Mouse (Mus musculus): ENCODE measurements around the gene Dnase2a. TPM values are rescaled to one million over a fixed set of nuclear protein-coding genes. Genes with fewer than 3 reads are reported as not detected.

The Dnase2a gene
- polyA plus RNA-seq, 1 experiment from 2014 or later = 9.4 TPM

DNA sequence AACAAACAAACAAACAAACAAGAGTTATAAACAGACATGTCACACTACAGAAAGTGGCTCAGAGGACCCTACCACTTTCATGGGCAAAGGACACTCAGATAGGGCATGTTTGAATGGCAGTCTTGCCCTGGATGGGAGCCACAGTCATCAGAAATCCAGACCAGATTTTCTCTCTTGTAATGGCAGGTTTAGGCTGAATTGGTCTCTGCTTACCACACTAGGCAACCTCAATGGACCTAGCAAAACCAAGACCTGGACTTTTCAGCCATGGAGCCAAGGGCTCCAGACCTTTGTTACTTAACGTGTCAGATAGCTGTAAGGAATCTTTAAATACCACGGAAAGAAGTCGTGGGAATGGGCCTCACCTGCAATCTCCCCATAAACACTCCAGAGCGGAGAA lies 35.3 kb downstream of the Dnase2a start:
- H3K4me3 ChIP-seq = no peak overlapping the region
- no peak overlapping the region for H3K4me2 ChIP-seq (replicated peaks)
- ATAC-seq (ENCODE audit: low FRiP score, low read depth) = no peak
- H3K27me3 ChIP-seq = peaks cover 56% of the 10 kb centered on the region
- no peak overlapping the region for H3K9ac ChIP-seq (replicated peaks)
- WGBS = 22% methylated on average over 4 of the region's 4 CpGs
- no peaks in the 10 kb centered on the region for H3K36me3 ChIP-seq
- H3K27ac ChIP-seq (replicated peaks) = no peak overlapping the region
- no peaks in the 10 kb centered on the region for H3K9me3 ChIP-seq
- peaks cover 29% of the 10 kb centered on the region for H3K4me1 ChIP-seq

DNA sequence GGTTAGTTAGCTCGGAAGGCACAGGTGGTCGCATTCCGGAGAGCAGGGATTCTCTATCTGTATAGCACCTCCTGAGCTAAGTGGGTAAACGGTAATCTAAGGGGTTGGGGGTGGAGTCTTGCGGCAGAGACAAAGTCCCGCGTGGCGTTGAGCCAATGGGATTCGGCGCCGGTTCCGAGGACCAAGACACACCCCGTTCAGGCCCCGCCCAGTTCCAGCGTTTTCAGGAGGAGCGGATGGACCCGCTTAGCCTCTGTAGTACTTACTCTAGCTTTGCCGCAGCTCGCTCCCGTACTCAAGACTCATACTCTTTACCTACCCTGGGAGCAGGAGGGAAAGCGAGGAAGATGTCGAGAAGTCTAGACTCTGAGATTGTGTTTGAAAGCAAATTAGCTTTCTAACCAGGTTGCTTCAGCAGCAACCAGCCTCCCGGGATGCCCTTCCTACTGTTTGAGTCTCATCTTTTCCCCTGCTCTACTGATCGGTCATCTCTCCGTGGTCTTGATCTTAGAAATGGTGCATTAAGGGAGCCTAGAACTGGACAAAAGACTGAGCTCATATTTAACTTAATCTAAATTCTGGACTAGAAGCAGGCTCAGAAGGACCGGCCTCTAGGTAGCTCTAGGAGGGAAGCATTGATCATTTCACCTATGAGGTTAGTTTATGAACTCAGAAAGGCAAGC lies 36.3 kb downstream of the Dnase2a start:
- Histone ChIP-seq H3K27ac (replicated peaks) (no peak overlapping the region), H3K27me3 (peaks cover 63% of the 10 kb centered on the region), H3K4me1 (peaks cover 29% of the 10 kb centered on the region), H3K4me3 (peak overlapping the region; percentile 70), H3K36me3 (no peaks in the 10 kb centered on the region), H3K9ac (replicated peaks) (no peak overlapping the region), H3K9me3 (no peaks in the 10 kb centered on the region), H3K4me2 (replicated peaks) (peak overlapping the region; percentile 99)
- 2% methylated on average over 26 of the region's 26 CpGs for WGBS
- ATAC-seq (ENCODE audit: low FRiP score, low read depth) = peak; percentile 57; the same call in 1 of the 2 replicates

DNA sequence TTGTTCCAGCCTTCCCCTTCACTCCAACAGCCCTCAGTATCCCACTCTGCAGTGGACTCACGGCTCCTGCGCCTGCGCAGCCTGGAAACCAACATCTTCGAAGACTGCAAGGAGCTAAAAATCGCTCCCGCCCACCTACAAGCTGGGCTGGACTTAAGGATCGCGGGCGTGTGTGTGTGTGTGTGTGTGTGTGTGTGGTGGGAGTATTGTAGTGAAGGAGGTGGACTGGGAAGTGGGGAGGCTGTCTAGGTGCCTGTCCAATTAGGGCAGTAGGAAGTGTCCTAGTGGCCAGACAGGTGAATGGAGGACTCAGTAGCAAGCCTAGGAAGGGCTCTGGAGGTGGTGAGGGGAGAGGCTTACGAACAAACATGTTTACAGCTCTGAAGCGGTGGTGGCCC lies 36.9 kb downstream of the Dnase2a start:
- 4% methylated on average over 11 of the region's 11 CpGs for WGBS
- Histone ChIP-seq H3K4me1 (peaks cover 29% of the 10 kb centered on the region), H3K4me2 (replicated peaks) (peak overlapping the region; percentile 99), H3K9me3 (no peaks in the 10 kb centered on the region), H3K36me3 (no peaks in the 10 kb centered on the region), H3K27ac (replicated peaks) (no peak overlapping the region), H3K9ac (replicated peaks) (peak overlapping the region; percentile 80; the same call in 1 of the 2 replicates), H3K27me3 (peaks cover 69% of the 10 kb centered on the region), H3K4me3 (peak overlapping the region; percentile 70)
- peak; percentile 55 for ATAC-seq (ENCODE audit: low FRiP score, low read depth)

DNA sequence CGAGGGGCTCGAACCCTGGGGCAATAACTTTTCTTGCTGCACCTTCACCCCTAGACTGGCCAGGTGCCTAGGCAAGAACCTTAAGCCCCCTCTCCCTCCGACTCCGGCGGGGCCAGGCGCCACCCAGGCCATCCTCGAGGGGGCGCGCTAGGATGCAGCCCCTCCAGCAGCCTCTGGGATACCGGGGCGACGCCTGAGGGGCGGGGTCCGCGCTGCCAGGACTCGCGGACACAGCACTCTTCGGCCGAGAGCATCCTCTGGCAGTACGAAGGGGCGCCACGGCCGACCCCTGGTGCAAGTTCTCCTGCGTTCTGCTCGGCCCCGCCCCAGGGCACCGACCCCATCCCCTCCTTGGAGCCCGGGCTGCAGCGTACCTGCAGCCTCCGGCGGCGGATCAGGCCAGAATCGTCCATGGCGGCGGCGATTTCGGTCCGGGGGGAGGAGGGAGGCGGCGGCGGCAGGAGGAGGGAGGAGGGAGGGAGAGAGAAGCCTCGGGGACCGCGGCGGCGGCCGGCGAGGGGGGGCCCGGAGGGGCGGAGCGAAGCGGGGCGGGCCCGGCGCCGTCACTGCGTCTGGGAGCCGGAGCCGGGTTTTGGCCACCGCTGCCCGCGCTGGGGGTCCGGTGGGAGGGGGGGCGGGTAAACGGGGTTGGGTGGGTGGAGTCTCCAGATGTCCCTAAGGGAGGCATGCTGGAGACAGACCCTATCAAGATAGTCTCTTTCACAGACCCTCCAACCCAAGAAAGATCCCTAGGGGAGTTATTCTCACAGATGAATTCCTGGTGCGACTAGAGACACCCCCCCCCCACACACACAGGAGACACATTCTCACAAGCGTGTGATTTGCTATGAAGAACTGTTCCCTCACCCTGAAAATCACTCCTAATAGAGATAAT lies 37.5 kb downstream of the Dnase2a start:
- peaks cover 75% of the 10 kb centered on the region for H3K27me3 ChIP-seq
- H3K27ac ChIP-seq (replicated peaks) = peak overlapping the region; percentile 58
- peak overlapping the region; percentile 99 for H3K4me2 ChIP-seq (replicated peaks)
- peak overlapping the region; percentile 70 for H3K4me3 ChIP-seq
- no peaks in the 10 kb centered on the region for H3K9me3 ChIP-seq
- ATAC-seq (ENCODE audit: low FRiP score, low read depth) = peak; percentile 67
- 0% methylated on average over 38 of the region's 67 CpGs for WGBS
- no peaks in the 10 kb centered on the region for H3K36me3 ChIP-seq
- peak overlapping the region; percentile 80 for H3K9ac ChIP-seq (replicated peaks)
- peaks cover 29% of the 10 kb centered on the region for H3K4me1 ChIP-seq

DNA sequence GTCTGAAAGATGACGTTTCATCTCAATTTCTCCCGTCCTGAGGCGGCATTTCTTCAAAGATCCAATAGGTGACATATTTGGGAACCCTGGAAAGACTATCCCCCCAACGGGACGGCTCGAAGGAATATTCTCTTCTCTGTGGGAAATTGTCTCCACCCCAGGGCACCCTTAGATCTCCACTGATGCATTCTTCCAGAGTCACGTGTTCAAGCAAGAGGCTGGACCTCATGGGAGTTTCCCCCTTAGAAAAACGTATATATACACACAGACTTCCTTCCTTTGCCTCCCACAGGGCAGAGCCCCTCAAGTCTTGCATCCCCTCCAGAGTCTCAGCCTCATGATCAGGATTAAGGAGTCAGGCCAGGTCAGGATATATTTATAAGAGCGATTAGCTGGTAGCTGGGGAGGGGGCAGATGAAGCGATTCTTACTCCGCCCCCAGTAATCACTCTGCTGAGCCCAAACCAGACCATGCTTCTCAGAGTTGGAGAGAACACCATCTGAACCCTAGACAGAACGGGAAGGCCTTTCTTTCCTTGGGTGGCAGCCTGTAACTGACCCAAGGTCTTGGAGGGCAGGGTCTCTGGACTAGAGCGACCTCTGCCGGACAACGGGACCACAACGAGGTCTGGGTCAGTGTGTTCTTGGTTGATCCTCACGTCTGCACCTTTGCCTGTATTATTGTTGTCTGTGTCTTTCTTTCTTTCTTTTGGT lies 38.3 kb downstream of the Dnase2a start, which contains the start of gene Rtbdn:
TSS of gene Rtbdn (plus strand) at position 464 of the 713 bp plus-strand sequence.
- Histone ChIP-seq H3K27me3 (peaks cover 82% of the 10 kb centered on the region), H3K4me1 (peaks cover 29% of the 10 kb centered on the region), H3K9ac (replicated peaks) (peak within 1 kb of the TSS; percentile 80), H3K4me2 (replicated peaks) (peak within 1 kb of the TSS; percentile 99), H3K4me3 (peak within 1 kb of the TSS; percentile 70), H3K9me3 (no peaks in the 10 kb centered on the region), H3K36me3 (no peaks in the 10 kb centered on the region), H3K27ac (replicated peaks) (peak within 1 kb of the TSS; percentile 58)
- 0 out of 2 replicates have a peak, but pooled peaks have one; percentile 44 for ATAC-seq (ENCODE audit: low FRiP score, low read depth)
- WGBS = 7% methylated on average over 17 of the region's 17 CpGs

DNA sequence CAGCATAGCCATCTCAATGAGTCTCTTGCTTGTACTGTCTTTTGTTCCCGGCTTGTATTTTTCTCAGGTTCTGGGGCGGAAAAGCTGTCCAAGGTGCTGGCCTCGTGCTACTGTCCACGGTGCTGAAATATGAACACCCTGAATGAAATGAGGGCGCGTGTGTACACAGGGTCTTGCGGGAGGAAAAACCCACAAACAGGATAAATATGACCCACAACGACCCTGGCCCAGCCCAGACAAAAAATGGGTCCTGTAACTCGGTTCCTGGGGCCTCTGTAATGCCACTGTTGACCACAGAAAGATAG lies 38.8 kb downstream of the Dnase2a start:
- H3K9ac ChIP-seq (replicated peaks) = no peak overlapping the region
- H3K4me1 ChIP-seq = peaks cover 29% of the 10 kb centered on the region
- peaks cover 87% of the 10 kb centered on the region for H3K27me3 ChIP-seq
- H3K9me3 ChIP-seq = no peaks in the 10 kb centered on the region
- H3K4me2 ChIP-seq (replicated peaks) = 0 out of 2 replicates have a peak overlapping the region, but pooled peaks have one; percentile 99
- ATAC-seq (ENCODE audit: low FRiP score, low read depth) = no peak
- WGBS = 18% methylated on average over 9 of the region's 9 CpGs
- no peak overlapping the region for H3K4me3 ChIP-seq
- H3K36me3 ChIP-seq = no peaks in the 10 kb centered on the region
- no peak overlapping the region for H3K27ac ChIP-seq (replicated peaks)

DNA sequence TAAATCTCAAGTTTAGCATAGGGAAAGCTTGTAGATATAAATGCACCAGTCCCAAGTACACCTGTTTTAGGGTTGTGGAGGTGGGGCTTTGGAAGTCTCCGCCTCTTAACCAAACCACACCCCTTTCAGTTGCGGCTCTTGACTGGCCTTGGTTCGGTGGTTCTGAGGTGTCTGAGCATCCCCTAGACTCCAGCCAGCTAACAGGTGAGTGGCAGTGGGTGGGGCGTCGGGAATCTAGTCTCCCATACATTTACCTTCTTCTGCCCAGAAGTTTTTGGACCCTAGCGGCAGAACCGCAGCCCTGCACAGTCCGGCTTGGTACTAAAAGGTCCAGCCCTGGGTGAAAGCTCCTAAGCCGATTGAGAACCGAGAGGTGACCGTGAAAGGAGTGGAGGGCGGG lies 41.4 kb downstream of the Dnase2a start:
- WGBS = 19% methylated on average over 12 of the region's 12 CpGs

DNA sequence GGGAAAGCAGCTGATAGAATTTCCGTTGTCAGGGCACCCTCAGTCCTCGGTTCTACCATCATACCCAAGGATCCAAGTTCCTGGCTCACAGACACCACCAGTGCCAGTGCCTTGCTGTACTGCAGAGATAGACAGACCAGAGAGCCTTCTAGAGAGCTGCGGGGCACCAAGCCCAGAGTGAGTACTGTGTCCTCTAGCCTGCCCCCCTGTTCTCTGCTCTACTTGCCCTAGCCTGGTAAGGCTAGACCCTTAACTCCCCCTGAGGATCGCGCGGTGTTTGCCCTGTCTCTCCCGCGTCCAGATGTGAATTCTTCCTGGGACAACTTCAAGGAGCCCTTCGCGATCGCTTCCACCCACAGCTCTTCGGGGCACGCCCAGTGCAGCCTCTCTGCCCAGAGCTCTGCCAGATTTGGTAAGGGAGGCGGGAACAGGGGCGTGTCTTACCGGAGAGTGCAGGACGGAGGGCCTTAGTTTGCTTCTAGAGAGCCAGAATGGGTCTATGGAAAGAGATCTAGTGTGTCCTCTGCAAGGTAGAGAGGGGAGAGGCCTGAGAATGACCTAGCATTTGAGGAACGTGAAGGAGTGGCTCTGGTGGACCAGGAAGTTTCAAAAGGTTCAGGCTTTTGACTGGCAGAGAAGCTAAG lies 44.4 kb downstream of the Dnase2a start:
- no peak overlapping the region; the same call in 1 of the 2 replicates for H3K4me2 ChIP-seq (replicated peaks)
- 11% methylated on average over 18 of the region's 18 CpGs for WGBS
- H3K4me1 ChIP-seq = no peaks in the 10 kb centered on the region
- ATAC-seq (ENCODE audit: low FRiP score, low read depth) = no peak
- peaks cover 6% of the 10 kb centered on the region for H3K36me3 ChIP-seq
- no peak overlapping the region for H3K27ac ChIP-seq (replicated peaks)
- peaks cover 47% of the 10 kb centered on the region for H3K27me3 ChIP-seq
- no peaks in the 10 kb centered on the region for H3K9me3 ChIP-seq
- no peak overlapping the region for H3K4me3 ChIP-seq
- no peak overlapping the region for H3K9ac ChIP-seq (replicated peaks)

More for the DNA sequence above, 41.4 kb downstream of the Dnase2a start:
- no peaks in the 10 kb centered on the region for H3K36me3 ChIP-seq
- no peak overlapping the region for H3K9ac ChIP-seq (replicated peaks)
- ATAC-seq (ENCODE audit: low FRiP score, low read depth) = no peak
- H3K4me2 ChIP-seq (replicated peaks) = no peak overlapping the region
- H3K4me3 ChIP-seq = no peak overlapping the region
- peaks cover 74% of the 10 kb centered on the region for H3K27me3 ChIP-seq
- no peaks in the 10 kb centered on the region for H3K9me3 ChIP-seq
- peaks cover 23% of the 10 kb centered on the region for H3K4me1 ChIP-seq
- H3K27ac ChIP-seq (replicated peaks) = no peak overlapping the region

DNA sequence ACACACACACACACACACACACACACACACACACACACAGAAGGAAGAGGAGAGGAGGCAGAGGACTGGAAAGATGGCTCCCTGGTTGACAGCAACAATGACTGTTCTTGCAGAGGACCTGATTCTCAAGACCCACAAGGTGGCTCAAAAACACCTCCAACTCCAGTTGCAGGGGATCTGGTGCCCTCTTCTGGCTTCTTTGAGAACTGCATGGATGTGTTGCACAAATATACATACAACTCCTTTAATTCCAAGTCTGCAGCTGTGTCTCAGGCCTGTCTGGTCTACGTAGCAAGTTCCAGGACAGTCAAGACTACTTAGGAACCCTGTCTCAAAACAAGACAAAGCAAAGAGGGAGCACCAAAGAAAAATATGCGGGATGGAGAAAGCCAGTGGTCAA lies 48.4 kb downstream of the Dnase2a start:
- ATAC-seq (ENCODE audit: low FRiP score, low read depth) = no peak
- H3K4me2 ChIP-seq (replicated peaks) = no peak overlapping the region
- H3K36me3 ChIP-seq = peaks cover 27% of the 10 kb centered on the region
- H3K9me3 ChIP-seq = no peaks in the 10 kb centered on the region
- H3K4me3 ChIP-seq = no peak overlapping the region
- H3K9ac ChIP-seq (replicated peaks) = no peak overlapping the region
- H3K27me3 ChIP-seq = peaks cover 10% of the 10 kb centered on the region
- 40% methylated on average over 2 of the region's 2 CpGs for WGBS
- H3K27ac ChIP-seq (replicated peaks) = no peak overlapping the region
- no peaks in the 10 kb centered on the region for H3K4me1 ChIP-seq

DNA sequence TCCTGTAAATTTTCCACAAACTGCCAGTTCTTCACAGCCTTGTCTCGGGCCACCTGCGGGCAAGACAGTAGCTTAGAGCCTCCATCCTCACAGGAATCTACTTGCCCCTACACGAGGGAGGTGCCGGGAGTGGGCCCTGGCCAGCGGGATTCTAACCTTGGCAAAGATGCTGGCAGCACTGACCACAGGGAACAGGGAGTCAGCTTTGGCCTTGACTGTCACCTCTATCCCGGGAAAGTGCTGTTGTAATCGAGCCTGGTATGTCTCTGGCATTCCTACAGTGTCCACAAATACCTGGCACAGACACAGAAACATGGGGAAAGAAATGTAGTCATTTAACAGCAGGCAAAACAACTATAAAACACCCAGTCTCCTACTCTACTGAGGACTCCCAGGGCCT lies 51.5 kb downstream of the Dnase2a start:
- Histone ChIP-seq H3K27me3 (no peaks in the 10 kb centered on the region), H3K4me2 (replicated peaks) (no peak overlapping the region), H3K4me1 (peaks cover 1% of the 10 kb centered on the region), H3K4me3 (no peak overlapping the region), H3K9ac (replicated peaks) (no peak overlapping the region), H3K36me3 (peaks cover 40% of the 10 kb centered on the region), H3K9me3 (no peaks in the 10 kb centered on the region), H3K27ac (replicated peaks) (no peak overlapping the region)
- 93% methylated on average over 7 of the region's 7 CpGs for WGBS
- no peak for ATAC-seq (ENCODE audit: low FRiP score, low read depth)

DNA sequence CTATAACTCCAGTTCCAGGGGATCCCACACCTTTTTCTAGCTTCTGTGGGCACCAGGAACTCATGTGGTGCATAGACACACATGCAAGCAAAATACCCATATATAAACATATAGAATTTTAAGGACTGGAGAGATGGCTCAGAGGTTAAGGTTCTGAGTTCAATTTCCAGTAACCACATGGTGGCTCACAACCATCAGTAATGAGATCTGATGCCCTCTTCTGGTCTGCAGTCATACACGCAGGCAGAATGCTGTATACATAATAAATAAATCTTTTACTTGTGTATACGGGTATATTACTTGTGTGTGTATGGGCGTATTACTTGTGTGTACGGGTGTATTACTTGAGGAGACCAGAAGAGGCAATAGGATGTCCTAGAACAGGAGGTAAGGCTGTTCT lies 55.6 kb downstream of the Dnase2a start:
- H3K4me1 ChIP-seq = peaks cover 26% of the 10 kb centered on the region
- H3K4me3 ChIP-seq = no peak overlapping the region
- no peak overlapping the region for H3K4me2 ChIP-seq (replicated peaks)
- 91% methylated on average over 4 of the region's 4 CpGs for WGBS
- H3K27ac ChIP-seq (replicated peaks) = no peak overlapping the region
- no peak overlapping the region for H3K9ac ChIP-seq (replicated peaks)
- H3K27me3 ChIP-seq = no peaks in the 10 kb centered on the region
- no peak for ATAC-seq (ENCODE audit: low FRiP score, low read depth)
- no peaks in the 10 kb centered on the region for H3K9me3 ChIP-seq
- H3K36me3 ChIP-seq = peaks cover 26% of the 10 kb centered on the region
